Mouse (Mus musculus): ENCODE data around the gene Pheta2. TPM values are rescaled to one million over a fixed set of nuclear protein-coding genes. Genes with fewer than 3 reads are reported as not detected.
"Not testable (repeated sequence)": the region's sequence is repeated elsewhere in the genome, so short reads cannot be mapped to it uniquely, and the experiment has no call there.

Pheta2 gene
- total RNA-seq, 2 experiments from 2014 or later: 1.1 to 1.2 TPM

DNA sequence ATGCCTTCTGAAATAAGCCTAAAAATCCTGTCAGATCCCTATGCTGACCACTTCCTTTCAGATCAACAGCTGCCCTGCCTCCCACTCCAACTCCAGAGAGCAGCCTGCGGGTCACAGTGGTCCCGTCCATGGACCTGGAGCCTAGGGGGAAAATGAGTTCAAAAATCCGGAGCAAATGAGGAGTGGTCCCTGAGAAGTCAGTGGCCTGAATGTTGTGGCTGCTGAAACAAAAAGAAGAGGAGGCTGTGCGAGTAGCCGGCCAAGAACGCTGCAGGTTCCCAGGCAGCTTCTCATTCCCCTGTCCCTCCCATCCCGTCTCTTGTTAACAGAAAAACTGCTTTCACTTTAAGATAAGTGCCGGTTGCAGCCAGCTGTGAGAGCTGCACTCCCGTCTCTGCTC lies 25.8 kb downstream of the Pheta2 start:
- DNase-seq; intact Hi-C loops (cut with DNase I): not testable (repeated sequence)

DNA sequence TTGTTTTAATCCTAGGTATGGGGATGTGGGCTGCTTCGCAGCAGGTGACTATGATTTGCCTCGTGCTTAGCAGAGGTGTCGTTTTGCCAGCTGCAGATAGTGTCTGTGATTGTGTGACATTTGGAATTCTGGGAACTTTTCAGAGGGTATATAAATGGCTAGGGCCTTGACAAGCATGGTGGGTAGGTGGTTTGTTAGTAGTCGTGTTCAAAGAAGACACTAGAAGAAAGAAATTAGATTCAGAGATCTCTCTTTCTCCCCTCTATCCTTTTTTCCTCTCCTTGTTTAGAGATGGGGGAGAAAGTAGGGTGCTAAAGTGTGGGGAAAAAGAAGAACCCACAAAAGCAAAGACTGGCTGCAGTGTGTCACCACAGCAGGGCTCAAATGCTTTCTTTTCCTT lies 29.4 kb downstream of the Pheta2 start:
- intact Hi-C loops (cut with DNase I): no loop called here
- DNase-seq: no peak

- DNase-seq: no peak
- intact Hi-C loops (cut with DNase I): no loop called here
Measured at GRCm38 (mm10) chr15:82368851-82369250, 30.1 kb downstream of the Pheta2 start.

- intact Hi-C loops (cut with DNase I): no loop called here
Measured at GRCm38 (mm10) chr15:82372446-82372845, 33.7 kb downstream of the Pheta2 start.

GRCm38 (mm10) chr15:82372991-82373390 lies 34.2 kb downstream of the Pheta2 start:
- DNase-seq: no peak
- intact Hi-C loops (cut with DNase I): no loop called here

More at GRCm38 (mm10) chr15:82372446-82372845, 33.7 kb downstream of the Pheta2 start:
- DNase-seq: no peak

- intact Hi-C loops (cut with DNase I): no loop called here
- DNase-seq: no peak
Measured at GRCm38 (mm10) chr15:82374437-82374836, 35.7 kb downstream of the Pheta2 start.

DNA sequence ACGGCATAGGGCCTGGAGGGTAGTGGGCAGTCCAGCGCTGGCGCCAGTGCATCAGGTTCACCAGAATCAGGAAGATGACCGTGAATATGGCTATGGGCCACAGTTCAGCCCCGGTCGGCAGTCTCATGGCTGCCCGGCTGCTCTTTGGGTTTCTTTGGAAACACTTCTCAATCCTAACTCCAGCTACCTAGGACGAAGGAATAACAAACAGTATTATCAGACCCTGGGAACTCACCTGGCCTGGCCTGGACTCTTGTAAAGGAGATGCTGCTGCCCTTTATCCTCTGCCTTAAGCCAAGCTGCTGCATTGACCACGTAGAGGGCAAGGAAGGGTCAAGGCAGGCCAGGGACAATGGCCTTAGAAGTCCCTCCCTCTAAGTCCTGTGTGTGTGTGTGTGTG lies 37.1 kb downstream of the Pheta2 start:
- intact Hi-C loops (cut with DNase I): no loop called here
- no peak for DNase-seq

GRCm38 (mm10) chr15:82376393-82377138 lies 37.8 kb downstream of the Pheta2 start:
- intact Hi-C loops (cut with DNase I): no loop called here
- DNase-seq: peak; percentile 42

GRCm38 (mm10) chr15:82377701-82378100 lies 39.0 kb downstream of the Pheta2 start:
- DNase-seq: no peak
- intact Hi-C loops (cut with DNase I): no loop called here

DNA sequence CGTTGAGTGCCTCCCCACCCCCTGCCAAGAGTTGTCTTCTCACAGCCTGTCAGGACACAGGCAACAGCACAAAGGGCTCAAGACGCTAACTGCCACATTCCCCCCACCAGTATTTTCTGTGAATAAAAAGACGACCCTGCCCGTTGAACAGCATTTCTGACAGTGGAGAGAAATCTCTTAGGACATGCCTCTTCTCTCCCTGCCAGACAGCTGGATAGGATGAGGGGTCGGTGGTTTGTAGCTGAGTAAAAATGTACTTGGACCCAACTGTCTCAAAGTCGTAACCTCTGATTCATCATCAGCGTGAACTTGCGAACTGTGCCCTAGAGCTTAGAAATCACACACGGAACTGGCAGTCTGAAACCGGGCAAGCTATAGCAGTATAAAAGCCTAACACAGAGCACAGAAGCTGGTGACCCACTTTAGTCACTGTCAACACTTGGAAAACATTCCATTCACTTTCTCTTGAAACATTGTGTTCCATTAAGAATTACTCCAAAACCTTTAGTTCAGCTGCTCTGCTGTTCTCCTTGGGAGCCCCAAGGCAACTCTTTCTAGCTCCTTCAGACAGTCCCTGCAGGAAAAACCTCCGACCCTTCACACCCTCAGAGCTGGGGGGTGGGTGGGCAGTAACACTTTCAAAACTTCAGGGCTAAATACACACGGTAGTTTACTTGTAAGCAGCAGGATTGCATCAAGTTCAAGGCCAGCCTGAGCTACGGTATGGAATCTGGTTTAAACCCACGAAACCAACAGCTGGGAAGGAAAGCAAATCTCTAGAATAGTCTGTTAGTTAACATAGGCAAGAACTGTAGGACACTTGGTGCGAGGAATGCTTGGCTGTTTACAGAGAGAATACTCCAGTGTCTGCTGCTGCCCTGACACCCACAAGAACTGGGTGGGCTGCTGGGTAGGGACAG lies 39.8 kb downstream of the Pheta2 start:
- no peak for DNase-seq
- intact Hi-C loops (cut with DNase I): no loop called here

GRCm38 (mm10) chr15:82379511-82379870 lies 40.7 kb downstream of the Pheta2 start:
- DNase-seq: no peak
- intact Hi-C loops (cut with DNase I): no loop called here

- no peak for DNase-seq
- intact Hi-C loops (cut with DNase I): no loop called here
Measured at GRCm38 (mm10) chr15:82379871-82380713, 41.4 kb downstream of the Pheta2 start, which contains the start of gene Cyp2d22. Cyp2d22 (minus strand) TSS chr15:82380260.

DNA sequence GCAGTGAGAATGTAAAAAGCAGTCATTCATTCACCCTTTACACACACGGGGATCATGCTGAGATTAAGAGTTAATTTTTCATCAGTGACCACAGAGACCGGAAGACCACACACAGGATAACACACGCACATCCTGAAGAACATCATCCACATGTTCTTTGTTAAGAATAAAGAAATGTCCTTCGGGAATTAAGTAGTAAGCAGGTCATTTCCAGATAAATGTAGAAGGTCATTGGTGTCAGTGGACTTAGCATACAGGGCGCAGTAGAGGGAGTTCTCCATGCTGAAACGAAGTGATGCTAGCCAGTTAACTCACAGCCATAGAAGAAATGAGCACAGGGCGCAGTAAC lies 41.9 kb downstream of the Pheta2 start:
- no peak for DNase-seq
- intact Hi-C loops (cut with DNase I): no loop called here

DNA sequence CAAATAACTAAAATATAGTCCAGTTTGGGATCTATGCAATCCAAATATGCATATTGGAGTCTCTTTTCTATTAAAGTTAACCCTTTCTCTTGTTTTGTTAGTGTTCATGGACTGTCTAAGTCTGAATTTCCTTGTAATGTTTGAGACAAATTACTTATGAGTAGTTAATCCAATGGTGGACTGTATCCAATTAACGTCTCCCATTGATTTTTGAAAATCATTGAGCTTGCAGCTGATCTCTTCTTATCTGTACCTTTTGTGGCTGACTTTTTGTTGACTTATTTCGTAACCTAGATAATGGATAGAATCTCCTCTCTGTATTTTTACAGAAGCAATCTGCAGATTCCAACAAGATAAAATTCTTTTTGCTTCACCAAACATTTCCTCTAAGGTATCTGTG lies 43.7 kb downstream of the Pheta2 start:
- intact Hi-C loops (cut with DNase I): no loop called here
- no peak for DNase-seq

DNA sequence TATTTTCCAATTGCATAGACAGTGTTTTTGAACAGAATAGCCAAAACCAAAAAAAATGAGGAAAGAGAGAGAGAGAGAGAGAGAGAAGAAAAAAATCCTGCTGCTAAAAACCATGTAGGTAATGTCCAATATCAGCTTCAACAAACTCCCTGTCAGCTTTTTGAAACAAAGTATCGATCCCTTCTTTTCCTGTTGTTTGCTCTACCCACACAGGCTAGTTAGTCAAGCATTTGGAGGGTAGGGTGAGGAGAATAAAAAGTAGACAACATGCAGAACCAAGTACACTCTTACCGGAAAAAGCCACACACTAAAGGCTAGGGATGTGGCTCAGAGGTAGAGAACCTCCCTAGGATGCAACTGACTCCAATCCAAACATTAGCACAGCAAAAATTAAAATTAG lies 47.0 kb downstream of the Pheta2 start:
- DNase-seq: no peak
- intact Hi-C loops (cut with DNase I): no loop called here

GRCm38 (mm10) chr15:82389916-82390315 lies 51.2 kb downstream of the Pheta2 start:
- intact Hi-C loops (cut with DNase I); DNase-seq: not testable (repeated sequence)

DNA sequence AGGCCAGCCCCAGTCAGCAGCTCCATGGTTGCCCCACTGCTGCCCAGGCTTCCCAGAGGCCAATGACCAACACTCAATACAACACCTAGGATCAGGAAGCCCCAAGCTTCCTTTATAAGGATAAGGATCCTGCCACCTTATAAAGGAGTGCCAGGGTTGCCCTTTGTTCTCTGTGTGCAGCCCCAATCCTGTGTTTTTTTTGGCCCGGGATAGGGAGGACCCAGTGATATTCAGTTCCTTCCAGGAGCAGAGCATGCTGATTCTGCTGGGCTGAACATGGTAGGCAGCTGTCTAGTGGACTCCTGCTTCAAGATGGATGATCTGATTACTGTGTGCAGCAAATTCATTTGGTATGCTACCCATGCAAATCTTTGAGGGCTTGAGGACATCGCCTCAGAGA lies 55.2 kb downstream of the Pheta2 start, which contains the start of gene Cyp2d11:
Gene Cyp2d11 (minus strand): TSS at position 101 of the 400 bp plus-strand sequence.
- DNase-seq; intact Hi-C loops (cut with DNase I): not testable (repeated sequence)

Data from left cerebral cortex, postnatal 4 days (tissue).